Mouse (Mus musculus) E14TG2a.4 (cell line): ENCODE data around the gene 4931406P16Rik.

Experiments
- H3K27me3 ChIP-seq: 2 replicates; pipeline ENCODE4 v1.6.1; 2014; ENCODE audit warnings: low read length, control low read depth; ENCODE audit not compliant: insufficient read depth
- H3K36me3 ChIP-seq: 2 replicates; pipeline ENCODE4 v1.6.1; 2014; ENCODE audit warnings: low read length, control low read depth; ENCODE audit not compliant: insufficient read depth
- H3K4me1 ChIP-seq: replicated peaks from 2 replicates; pipeline ENCODE4 v1.6.1; 2014; ENCODE audit warnings: low read depth, low read length, control low read depth
- H3K4me3 ChIP-seq: replicated peaks from 2 replicates; pipeline ENCODE4 v1.5.1; 2014; ENCODE audit warnings: mild to moderate bottlenecking, low read length
- H3K9me3 ChIP-seq: 2 replicates; pipeline ENCODE4 v1.6.1; 2014; ENCODE audit warnings: low read length, control low read depth
- CTCF ChIP-seq: conservative IDR thresholded peaks from 2 replicates; pipeline ENCODE4 v1.5.1; 2014; ENCODE audit warnings: low read length
- NANOG ChIP-seq: IDR thresholded peaks from 2 replicates; pipeline ENCODE4 v1.6.1; 2014; ENCODE audit warnings: borderline replicate concordance, low read length, mixed read lengths
- POU5F1 ChIP-seq: IDR thresholded peaks from 2 replicates; pipeline ENCODE4 v1.6.1; 2014; ENCODE audit warnings: low read length, borderline replicate concordance

4931406P16Rik gene

GRCm38 (mm10) chr7:34255137-34255536, 58.2 kb downstream of the 4931406P16Rik start:
- Histone ChIP-seq H3K9me3 (no peaks in the 10 kb centered on the region), H3K36me3 (peaks cover 91% of the 10 kb centered on the region), H3K4me1 (peaks cover 13% of the 10 kb centered on the region; the same call in 1 of the 2 replicates), H3K27me3 (no peaks in the 10 kb centered on the region), H3K4me3 (no peak overlapping the region)
- TF ChIP-seq CTCF, result no peak
- no peak for TF ChIP-seq NANOG
- TF ChIP-seq POU5F1, result no peak

GRCm38 (mm10) chr7:34252030-34252429, 61.3 kb downstream of the 4931406P16Rik start:
- H3K27me3 ChIP-seq, result no peaks in the 10 kb centered on the region
- H3K36me3 ChIP-seq, result peaks cover 86% of the 10 kb centered on the region
- H3K9me3 ChIP-seq, result no peaks in the 10 kb centered on the region
- TF ChIP-seq CTCF, result peak; percentile 40
- no peak for TF ChIP-seq NANOG
- H3K4me3 ChIP-seq, result no peak overlapping the region
- H3K4me1 ChIP-seq, result peaks cover 7% of the 10 kb centered on the region; the same call in 1 of the 2 replicates

GRCm38 (mm10) chr7:34250738-34251137, 62.6 kb downstream of the 4931406P16Rik start, which contains the start of gene Gm6096:
Gene Gm6096 (plus strand): TSS chr7:34251038.
- peaks cover 84% of the 10 kb centered on the region for H3K36me3 ChIP-seq
- H3K4me1 ChIP-seq, result no peaks in the 10 kb centered on the region
- TF ChIP-seq CTCF (no peak), POU5F1 (no peak), NANOG (no peak)
- H3K9me3 ChIP-seq, result no peaks in the 10 kb centered on the region
- no peak within 1 kb of the TSS for H3K4me3 ChIP-seq
- no peaks in the 10 kb centered on the region for H3K27me3 ChIP-seq

- peaks cover 9% of the 10 kb centered on the region for H3K4me1 ChIP-seq
- H3K27me3 ChIP-seq, result no peaks in the 10 kb centered on the region
- H3K4me3 ChIP-seq, result no peak overlapping the region
- peaks cover 74% of the 10 kb centered on the region for H3K36me3 ChIP-seq
- H3K9me3 ChIP-seq, result no peaks in the 10 kb centered on the region
- no peak for TF ChIP-seq POU5F1
- TF ChIP-seq NANOG, result no peak
- no peak for TF ChIP-seq CTCF
These were observed 66.4 kb downstream of the 4931406P16Rik start for GRCm38 (mm10) chr7:34246870-34247499.

- Histone ChIP-seq H3K4me3 (peak overlapping the region; percentile 69), H3K4me1 (peaks cover 16% of the 10 kb centered on the region), H3K9me3 (no peaks in the 10 kb centered on the region), H3K27me3 (no peaks in the 10 kb centered on the region), H3K36me3 (peaks cover 75% of the 10 kb centered on the region)
- no peak for TF ChIP-seq NANOG
- no peak for TF ChIP-seq CTCF
- TF ChIP-seq POU5F1, result no peak
These were observed 71.2 kb downstream of the 4931406P16Rik start for GRCm38 (mm10) chr7:34242176-34242575.

- H3K9me3 ChIP-seq, result no peaks in the 10 kb centered on the region
- peaks cover 38% of the 10 kb centered on the region for H3K4me1 ChIP-seq
- peaks cover 60% of the 10 kb centered on the region for H3K36me3 ChIP-seq
- TF ChIP-seq CTCF, result no peak
- TF ChIP-seq POU5F1, result no peak
- no peak for TF ChIP-seq NANOG
- H3K4me3 ChIP-seq, result no peak overlapping the region
- H3K27me3 ChIP-seq, result no peaks in the 10 kb centered on the region
These were observed 75.3 kb downstream of the 4931406P16Rik start for GRCm38 (mm10) chr7:34238086-34238485.

- Histone ChIP-seq H3K36me3 (peaks cover 56% of the 10 kb centered on the region), H3K27me3 (no peaks in the 10 kb centered on the region), H3K4me1 (peaks cover 48% of the 10 kb centered on the region), H3K9me3 (no peaks in the 10 kb centered on the region), H3K4me3 (no peak overlapping the region)
- TF ChIP-seq NANOG (no peak), CTCF (0 out of 2 replicates have a peak, but pooled peaks have one; percentile 10)
These were observed 77.7 kb downstream of the 4931406P16Rik start for GRCm38 (mm10) chr7:34235602-34236001.

- no peaks in the 10 kb centered on the region for H3K9me3 ChIP-seq
- no peak for TF ChIP-seq NANOG
- TF ChIP-seq POU5F1, result no peak
- no peak for TF ChIP-seq CTCF
- no peaks in the 10 kb centered on the region for H3K27me3 ChIP-seq
- peaks cover 49% of the 10 kb centered on the region for H3K36me3 ChIP-seq
- peak overlapping the region; percentile 76 for H3K4me3 ChIP-seq
- peaks cover 50% of the 10 kb centered on the region for H3K4me1 ChIP-seq
These were observed 78.5 kb downstream of the 4931406P16Rik start for GRCm38 (mm10) chr7:34234610-34235561.
